Mouse (Mus musculus): Measurements from ENCODE around the gene Dbp. TPM values are rescaled to one million over a fixed set of nuclear protein-coding genes. Genes with fewer than 3 reads are reported as not detected.

Dbp gene
- polyA plus RNA-seq, 1 experiment: 5.6 TPM

GRCm38 (mm10) chr7:45755703-45756102 lies 50.8 kb downstream of the Dbp start:
- Histone ChIP-seq H3K4me3 (ENCODE audit: insufficient read depth, poor library complexity, severe bottlenecking) (no peak overlapping the region), H3ac (ENCODE audit: control insufficient read depth, insufficient read length, low read depth) (no peak overlapping the region), H3K36me3 (ENCODE audit: control insufficient read depth, insufficient read depth) (no peaks in the 10 kb centered on the region), H3K79me3 (ENCODE audit: low read depth) (no peaks in the 10 kb centered on the region), H3K27me3 (ENCODE audit: control insufficient read depth, insufficient read depth, insufficient read length) (peaks cover 21% of the 10 kb centered on the region), H3K79me2 (ENCODE audit: control insufficient read depth, insufficient read depth) (no peaks in the 10 kb centered on the region)
- TF ChIP-seq FOSL1 (IDR thresholded peaks at IDR 0.05; ENCODE audit: insufficient read depth, low read length, poor library complexity, severe bottlenecking) (no peak), MAX (IDR thresholded peaks at IDR 0.05) (no peak), CEBPB (IDR thresholded peaks at IDR 0.05; ENCODE audit: low read depth) (no peak), MYOG (IDR thresholded peaks at IDR 0.05; ENCODE audit: control insufficient read depth, extremely low read depth, insufficient read length) (no peak), USF1 (IDR thresholded peaks at IDR 0.05; ENCODE audit: low read depth) (no peak), MYOD1 (IDR thresholded peaks at IDR 0.05; ENCODE audit: control insufficient read depth, insufficient read length, low read depth) (no peak), CTCF (IDR thresholded peaks at IDR 0.05; ENCODE audit: control insufficient read depth, insufficient read depth, insufficient read length) (no peak)

- Histone ChIP-seq H3K36me3 (ENCODE audit: control insufficient read depth, insufficient read depth) (no peaks in the 10 kb centered on the region), H3K79me3 (ENCODE audit: low read depth) (no peaks in the 10 kb centered on the region), H3ac (ENCODE audit: control insufficient read depth, insufficient read length, low read depth) (no peak overlapping the region), H3K79me2 (ENCODE audit: control insufficient read depth, insufficient read depth) (no peaks in the 10 kb centered on the region), H3K27me3 (ENCODE audit: control insufficient read depth, insufficient read depth, insufficient read length) (peaks cover 24% of the 10 kb centered on the region), H3K4me3 (ENCODE audit: insufficient read depth, poor library complexity, severe bottlenecking) (no peak overlapping the region)
- TF ChIP-seq MYOD1 (IDR thresholded peaks at IDR 0.05; ENCODE audit: control insufficient read depth, insufficient read length, low read depth) (no peak), MYOG (IDR thresholded peaks at IDR 0.05; ENCODE audit: control insufficient read depth, extremely low read depth, insufficient read length) (no peak), FOSL1 (IDR thresholded peaks at IDR 0.05; ENCODE audit: insufficient read depth, low read length, poor library complexity, severe bottlenecking) (no peak), CTCF (IDR thresholded peaks at IDR 0.05; ENCODE audit: control insufficient read depth, insufficient read depth, insufficient read length) (no peak), CEBPB (IDR thresholded peaks at IDR 0.05; ENCODE audit: low read depth) (no peak), MAX (IDR thresholded peaks at IDR 0.05) (no peak), USF1 (IDR thresholded peaks at IDR 0.05; ENCODE audit: low read depth) (no peak)
Observed at GRCm38 (mm10) chr7:45759400-45759799, 54.5 kb downstream of the Dbp start.

Other genes starting within 250 kb of the Dbp start
- gene Ftl1, start 245.2 kb upstream of the Dbp start, polyA plus RNA-seq (2012; fragmentation: generic; extraction: Trizol): 14,288 TPM
- 642 TPM for gene Bax, start 238.2 kb upstream of the Dbp start, polyA plus RNA-seq (2012; fragmentation: generic; extraction: Trizol)
- gene Tulp2, start 223.2 kb upstream of the Dbp start, polyA plus RNA-seq (2012; fragmentation: generic; extraction: Trizol): not detected
- gene Gm45808, start 218.3 kb upstream of the Dbp start, polyA plus RNA-seq (2012; fragmentation: generic; extraction: Trizol): not detected
- gene Dhdh, start 216.3 kb upstream of the Dbp start, polyA plus RNA-seq (2012; fragmentation: generic; extraction: Trizol): 0.07 TPM
- 115 TPM for gene Nucb1, start 194.7 kb upstream of the Dbp start, polyA plus RNA-seq (2012; fragmentation: generic; extraction: Trizol)
- 32.5 TPM for gene Ppp1r15a, start 178.8 kb upstream of the Dbp start, polyA plus RNA-seq (2012; fragmentation: generic; extraction: Trizol)
- gene Plekha4, start 178.8 kb upstream of the Dbp start, polyA plus RNA-seq (2012; fragmentation: generic; extraction: Trizol): 0.89 TPM
- 1.7 TPM for gene Hsd17b14, start 150.2 kb upstream of the Dbp start, polyA plus RNA-seq (2012; fragmentation: generic; extraction: Trizol)
- 26.5 TPM for gene Bcat2, start 134.9 kb upstream of the Dbp start, polyA plus RNA-seq (2012; fragmentation: generic; extraction: Trizol)
- gene Fgf21, start 89.6 kb upstream of the Dbp start, polyA plus RNA-seq (2012; fragmentation: generic; extraction: Trizol): 0.97 TPM
- gene Fut1, start 87.8 kb upstream of the Dbp start, polyA plus RNA-seq (2012; fragmentation: generic; extraction: Trizol): 0.04 TPM
- gene Izumo1, start 83.3 kb upstream of the Dbp start, polyA plus RNA-seq (2012; fragmentation: generic; extraction: Trizol): not detected
- gene Rasip1, start 77.6 kb upstream of the Dbp start, polyA plus RNA-seq (2012; fragmentation: generic; extraction: Trizol): not detected
- 0.48 TPM for gene Mamstr, start 65.1 kb upstream of the Dbp start, polyA plus RNA-seq (2012; fragmentation: generic; extraction: Trizol)
- gene Fut2, start 38.7 kb upstream of the Dbp start, polyA plus RNA-seq (2012; fragmentation: generic; extraction: Trizol): 0.01 TPM
- 0.04 TPM for gene Ntn5, start 21.1 kb upstream of the Dbp start, polyA plus RNA-seq (2012; fragmentation: generic; extraction: Trizol)
- 0.18 TPM for gene Sec1, start 10.7 kb upstream of the Dbp start, polyA plus RNA-seq (2012; fragmentation: generic; extraction: Trizol)
- 0.44 TPM for gene Car11, start 5.2 kb upstream of the Dbp start, polyA plus RNA-seq (2012; fragmentation: generic; extraction: Trizol)
- gene Rpl18, start 10.4 kb downstream of the Dbp start, polyA plus RNA-seq (2012; fragmentation: generic; extraction: Trizol): 4,453 TPM
- gene Sphk2, start 12.9 kb downstream of the Dbp start, polyA plus RNA-seq (2012; fragmentation: generic; extraction: Trizol): 16.9 TPM
- 0.48 TPM for gene Fam83e, start 16.1 kb downstream of the Dbp start, polyA plus RNA-seq (2012; fragmentation: generic; extraction: Trizol)
- gene Spaca4, start 20.7 kb downstream of the Dbp start, polyA plus RNA-seq (2012; fragmentation: generic; extraction: Trizol): 0.33 TPM
- gene Lmtk3, start 78.7 kb downstream of the Dbp start, polyA plus RNA-seq (2012; fragmentation: generic; extraction: Trizol): 0.27 TPM
- 0.13 TPM for gene Sult2b1, start 79.6 kb downstream of the Dbp start, polyA plus RNA-seq (2012; fragmentation: generic; extraction: Trizol)
- 175 TPM for gene Cyth2, start 109.5 kb downstream of the Dbp start, polyA plus RNA-seq (2012; fragmentation: generic; extraction: Trizol)
- 0.22 TPM for gene Kcnj14, start 119.7 kb downstream of the Dbp start, polyA plus RNA-seq (2012; fragmentation: generic; extraction: Trizol)
- 110 TPM for gene Grwd1, start 125.9 kb downstream of the Dbp start, polyA plus RNA-seq (2012; fragmentation: generic; extraction: Trizol)
- gene Kdelr1, start 167.7 kb downstream of the Dbp start, polyA plus RNA-seq (2012; fragmentation: generic; extraction: Trizol): 122 TPM
- 1.1 TPM for gene Grin2d, start 173.3 kb downstream of the Dbp start, polyA plus RNA-seq (2012; fragmentation: generic; extraction: Trizol)
- gene Syngr4, start 191.6 kb downstream of the Dbp start, polyA plus RNA-seq (2012; fragmentation: generic; extraction: Trizol): 0.15 TPM
- 21.9 TPM for gene Tmem143, start 191.9 kb downstream of the Dbp start, polyA plus RNA-seq (2012; fragmentation: generic; extraction: Trizol)
- gene Emp3, start 216.3 kb downstream of the Dbp start, polyA plus RNA-seq (2012; fragmentation: generic; extraction: Trizol): 705 TPM
- gene Ccdc114, start 219.0 kb downstream of the Dbp start, polyA plus RNA-seq (2012; fragmentation: generic; extraction: Trizol): 2.6 TPM

All from C2C12 (cell line).